Mouse (Mus musculus): ENCODE results near the gene Parp9. TPM values are rescaled to one million over a fixed set of nuclear protein-coding genes. Genes with fewer than 3 reads are reported as not detected.
"Not testable (repeated sequence)": the region's sequence is repeated elsewhere in the genome, so short reads cannot be mapped to it uniquely, and the experiment has no call there.

Parp9 gene
- 1 to 10 TPM; 2.3 to 3.4 TPM for total RNA-seq (2021)
- long read RNA-seq, experiment 1, partial matches to known transcripts: 0 of 3 reads
- long read RNA-seq, experiment 1, other reads (novel, unspliced or antisense): 1 of 3 reads
- long read RNA-seq, experiment 2, partial matches to known transcripts: 0 of 1 reads
- long read RNA-seq, experiment 2, other reads (novel, unspliced or antisense): 1 of 1 reads

GRCm38 (mm10) chr16:35938211-35939151 lies at the start of gene Parp9, which contains the start of gene Dtx3l:
TSS of gene Parp9 (plus strand) at chr16:35938470.
TSS of gene Dtx3l (minus strand) at chr16:35939151.
- peak; percentile 32 to 49 for DNase-seq (ENCODE audit: low spot score in 2 of 2)

GRCm38 (mm10) chr16:35888910-35889309 lies 49.4 kb upstream of the Parp9 start:
- no peak for DNase-seq (ENCODE audit: low spot score in 2 of 2)

GRCm38 (mm10) chr16:35890645-35891044 lies 47.6 kb upstream of the Parp9 start:
- no peak for DNase-seq (ENCODE audit: low spot score in 2 of 2)

- not testable (repeated sequence) for DNase-seq (ENCODE audit: low spot score in 2 of 2)
These were observed 46.7 kb upstream of the Parp9 start for GRCm38 (mm10) chr16:35891603-35892002.

GRCm38 (mm10) chr16:35894997-35895396 lies 43.3 kb upstream of the Parp9 start:
- DNase-seq (ENCODE audit: low spot score in 2 of 2): no peak

GRCm38 (mm10) chr16:35900541-35900940 lies 37.7 kb upstream of the Parp9 start:
- DNase-seq (ENCODE audit: low spot score in 2 of 2): no peak

- no peak for DNase-seq (ENCODE audit: low spot score in 2 of 2)
These were observed 35.1 kb upstream of the Parp9 start for GRCm38 (mm10) chr16:35903014-35903640.

- DNase-seq (ENCODE audit: low spot score in 2 of 2): no peak
These were observed 34.0 kb upstream of the Parp9 start for GRCm38 (mm10) chr16:35904121-35904736.

- no peak for DNase-seq (ENCODE audit: low spot score in 2 of 2)
These were observed 32.9 kb upstream of the Parp9 start for GRCm38 (mm10) chr16:35905355-35905754.

- no peak for DNase-seq (ENCODE audit: low spot score in 2 of 2)
These were observed 32.3 kb upstream of the Parp9 start for GRCm38 (mm10) chr16:35905819-35906485.

GRCm38 (mm10) chr16:35906887-35907286 lies 31.4 kb upstream of the Parp9 start:
- DNase-seq (ENCODE audit: low spot score in 2 of 2): no peak

GRCm38 (mm10) chr16:35907432-35908201 lies 30.7 kb upstream of the Parp9 start:
- DNase-seq (ENCODE audit: low spot score in 2 of 2): no peak

GRCm38 (mm10) chr16:35911449-35911848 lies 26.8 kb upstream of the Parp9 start:
- no peak for DNase-seq (ENCODE audit: low spot score in 2 of 2)

GRCm38 (mm10) chr16:35913526-35913925 lies 24.7 kb upstream of the Parp9 start:
- DNase-seq (ENCODE audit: low spot score in 2 of 2): no peak

GRCm38 (mm10) chr16:35914301-35914700 lies 24.0 kb upstream of the Parp9 start:
- no peak for DNase-seq (ENCODE audit: low spot score in 2 of 2)

GRCm38 (mm10) chr16:35918721-35919543 lies 19.3 kb upstream of the Parp9 start:
- no peak for DNase-seq (ENCODE audit: low spot score in 2 of 2)

GRCm38 (mm10) chr16:35921676-35922235 lies 16.5 kb upstream of the Parp9 start:
- DNase-seq (ENCODE audit: low spot score in 2 of 2): no peak

GRCm38 (mm10) chr16:35922301-35922895 lies 15.9 kb upstream of the Parp9 start:
- no peak for DNase-seq (ENCODE audit: low spot score in 2 of 2)
